Mouse (Mus musculus): ENCODE results near the gene 1700001K19Rik.

DNA sequence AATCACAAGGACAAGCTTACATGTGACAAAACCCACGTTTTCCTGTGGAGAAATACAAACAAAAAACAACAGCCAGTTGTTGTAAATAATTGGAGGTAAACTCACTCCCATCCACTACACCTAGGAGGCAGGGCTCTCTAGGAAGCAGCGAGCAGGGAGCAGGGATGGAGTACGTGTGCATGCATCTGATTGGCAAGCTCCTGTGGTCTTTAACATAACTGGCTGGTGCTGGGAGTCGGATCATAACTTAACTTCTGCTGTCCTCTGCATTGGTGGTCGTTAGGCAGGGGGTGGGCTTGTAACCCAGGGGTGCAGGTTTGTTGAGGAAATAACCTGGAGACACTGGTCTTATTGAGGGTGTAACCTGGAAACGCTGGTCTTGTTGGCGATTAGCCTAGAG, 21.3 kb upstream of the 1700001K19Rik start:
- no peak for TF ChIP-seq POLR2A (IDR thresholded peaks at IDR 0.05; ENCODE audit: borderline replicate concordance, control insufficient read depth, low read depth, low read length)
- no peak for TF ChIP-seq CTCF (IDR thresholded peaks at IDR 0.05; ENCODE audit: control insufficient read depth, insufficient read depth, low read length)
